Mouse (Mus musculus): ENCODE results near the gene Prdx5. TPM values are rescaled to one million over a fixed set of nuclear protein-coding genes. Genes with fewer than 3 reads are reported as not detected.

The Prdx5 gene
- total RNA-seq (2023): 72.4 TPM

DNA sequence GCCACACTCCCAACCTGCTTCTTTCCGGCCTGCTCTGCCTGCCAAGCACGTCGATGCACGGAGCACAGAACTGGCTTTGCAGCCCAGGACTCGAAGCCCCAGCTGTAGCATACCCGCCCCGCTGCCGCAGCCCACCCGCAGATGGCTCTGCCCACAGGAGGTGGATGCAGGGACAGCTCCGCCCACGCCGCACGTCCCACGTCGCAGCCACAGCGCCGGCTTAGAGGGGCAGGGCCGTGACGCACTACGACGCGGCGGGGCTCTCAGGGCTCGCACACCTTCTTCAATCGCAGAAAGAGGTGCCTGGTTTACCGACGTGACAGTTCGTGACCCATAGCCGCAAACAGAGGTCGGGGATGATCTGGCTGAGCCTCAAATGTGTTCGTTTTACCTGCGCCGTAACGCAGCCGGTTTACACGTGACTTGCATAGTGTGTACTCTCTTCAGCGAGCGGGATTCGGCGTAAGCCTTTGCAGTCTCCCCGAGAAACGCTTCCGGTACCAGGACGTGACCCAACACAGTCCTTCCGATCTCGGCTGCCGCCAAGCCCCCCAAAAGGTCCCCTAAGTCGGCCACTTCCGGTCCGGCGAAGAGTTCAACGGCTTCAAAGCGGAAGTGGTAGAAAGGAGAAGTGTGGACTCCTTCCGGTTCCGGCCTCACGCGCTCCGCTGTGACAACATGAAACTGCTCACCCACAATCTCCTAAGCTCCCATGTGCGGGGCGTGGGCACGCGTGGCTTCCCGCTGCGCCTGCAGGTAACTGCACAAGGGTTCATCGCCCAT, at the start of gene Prdx5, which contains the start of gene Trmt112:
TSS of gene Prdx5 (minus strand) at position 600 of the 783 bp plus-strand sequence.
TSS of gene Trmt112 (plus strand) at position 192 of the 783 bp plus-strand sequence.

DNA sequence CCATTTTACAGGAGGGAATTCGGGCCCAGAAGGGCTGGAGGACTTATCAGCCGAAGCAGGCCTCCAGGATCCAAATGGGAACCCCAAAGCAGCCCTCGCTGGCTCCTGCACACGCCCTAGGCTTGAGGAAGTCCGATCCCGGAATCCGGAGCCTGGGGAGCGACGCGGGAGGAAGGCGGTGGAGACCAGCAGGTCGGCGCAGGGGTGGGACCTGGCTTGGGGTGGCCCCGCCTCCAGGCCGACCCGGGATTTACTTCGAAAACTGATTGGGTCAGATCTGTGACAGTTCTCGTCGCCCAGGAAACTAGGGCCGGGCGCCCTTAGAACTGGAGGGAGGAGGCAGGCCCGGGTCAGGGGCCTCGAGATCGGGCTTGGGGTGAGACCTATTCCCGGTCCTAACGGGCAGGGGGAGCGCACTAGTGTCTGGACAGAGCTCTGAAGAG, 32.4 kb upstream of the Prdx5 start, which contains the start of gene Gpr137:
TSS of gene Gpr137 (minus strand) at position 232 of the 443 bp plus-strand sequence.

DNA sequence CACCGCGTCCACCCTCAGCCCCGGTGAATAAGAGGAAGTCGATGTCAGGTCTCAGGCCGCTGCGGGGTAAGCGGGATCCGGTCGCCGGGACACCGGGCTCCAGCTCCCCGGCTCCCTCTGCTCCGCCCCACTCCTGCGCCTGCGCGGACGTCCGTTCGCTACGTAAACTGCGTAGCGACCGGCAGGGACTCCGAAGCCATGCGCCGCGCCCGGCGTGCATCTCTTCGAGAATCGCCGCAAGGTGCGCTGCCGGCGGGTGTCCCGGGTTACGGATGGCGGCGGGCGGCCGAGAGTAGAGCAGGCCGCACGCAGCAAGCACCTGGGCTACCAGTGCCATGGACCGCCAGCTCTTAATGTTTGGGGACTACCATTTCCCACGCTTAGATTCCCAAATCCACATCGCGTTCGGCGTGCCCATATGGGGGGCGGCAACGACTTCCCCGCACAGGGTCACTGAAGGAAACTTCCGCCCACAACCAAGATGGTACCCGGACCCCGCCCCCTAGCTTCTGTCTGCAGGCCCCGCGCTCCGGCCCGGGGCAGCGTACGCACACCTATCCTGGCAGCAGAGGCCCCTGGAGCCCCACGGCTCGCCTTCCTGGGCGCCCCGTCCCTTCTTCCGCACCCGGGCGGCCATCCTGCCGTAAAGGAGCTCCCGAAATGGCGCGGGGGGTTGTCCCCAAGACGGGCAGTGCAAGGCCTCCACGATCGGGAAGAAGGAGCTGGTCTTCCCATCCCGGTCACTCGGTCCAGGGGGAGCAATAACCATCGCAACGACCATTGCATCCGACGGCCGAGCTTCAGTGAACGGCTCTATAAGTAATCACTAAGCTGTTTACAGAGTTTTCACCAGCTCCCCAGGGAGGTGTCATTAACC, 31.7 kb upstream of the Prdx5 start, which contains the start of gene Bad:
TSS of gene Bad (plus strand) at position 490 of the 877 bp plus-strand sequence.

GRCm38 (mm10) chr19:6934195-6934977, 24.5 kb upstream of the Prdx5 start, which contains the start of gene Kcnk4:
TSS of gene Kcnk4 (minus strand) at chr19:6934515.

DNA sequence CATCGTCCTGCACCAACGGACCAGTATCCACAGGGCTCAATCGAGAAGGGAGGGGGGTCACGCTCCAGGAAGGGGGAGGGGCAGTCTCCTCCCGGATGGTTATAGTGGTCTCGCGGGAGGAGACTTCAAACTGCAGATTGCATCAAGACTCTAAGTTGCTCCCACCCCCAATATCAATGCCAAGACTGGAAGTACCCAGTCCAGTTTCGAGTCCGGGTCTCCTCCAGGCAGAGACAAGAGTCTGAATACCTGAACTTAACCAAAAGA, 15.3 kb upstream of the Prdx5 start, which contains the start of gene Catsperz:
TSS of gene Catsperz (minus strand) at position 74 of the 267 bp plus-strand sequence.

GRCm38 (mm10) chr19:6921647-6922567, 12.0 kb upstream of the Prdx5 start, which contains the start of gene Esrra:
TSS of gene Esrra (minus strand) at chr19:6921813.

GRCm38 (mm10) chr19:6858031-6858430, 51.9 kb downstream of the Prdx5 start, which contains the start of gene Ccdc88b:
TSS of gene Ccdc88b (minus strand) at chr19:6858211.

Other genes with a start within 250 kb of the Prdx5 start
- gene Rps6ka4, start 69.5 kb downstream of the Prdx5 start, total RNA-seq (2023): 28.9 TPM
- gene Ccdc88b, start 51.9 kb downstream of the Prdx5 start, total RNA-seq (2023): 98.6 TPM
- gene Trmt112, start 408 bp downstream of the Prdx5 start, total RNA-seq (2023): 122 TPM
- gene Esrra, start 11.7 kb upstream of the Prdx5 start, total RNA-seq (2023): 32.5 TPM
- gene Catsperz, start 15.3 kb upstream of the Prdx5 start, total RNA-seq (2023): not detected
- not detected for gene Kcnk4, start 24.4 kb upstream of the Prdx5 start, total RNA-seq (2023)
- gene Bad, start 31.8 kb upstream of the Prdx5 start, total RNA-seq (2023): 8.7 TPM
- 9.8 TPM for gene Gpr137, start 32.4 kb upstream of the Prdx5 start, total RNA-seq (2023)
- 128 TPM for gene Ppp1r14b, start 64.9 kb upstream of the Prdx5 start, total RNA-seq (2023)
- gene Plcb3, start 66.4 kb upstream of the Prdx5 start, total RNA-seq (2023): 9.6 TPM
- 20.2 TPM for gene Fkbp2, start 70.4 kb upstream of the Prdx5 start, total RNA-seq (2023)
- gene Vegfb, start 77.5 kb upstream of the Prdx5 start, total RNA-seq (2023): 8.7 TPM
- 29.2 TPM for gene Dnajc4, start 82.5 kb upstream of the Prdx5 start, total RNA-seq (2023)
- gene Nudt22, start 86.0 kb upstream of the Prdx5 start, total RNA-seq (2023): 5.4 TPM
- 3.8 TPM for gene Trpt1, start 86.0 kb upstream of the Prdx5 start, total RNA-seq (2023)
- gene Fermt3, start 109.4 kb upstream of the Prdx5 start, total RNA-seq (2023): 189 TPM
- gene Stip1, start 129.9 kb upstream of the Prdx5 start, total RNA-seq (2023): 103 TPM
- gene Macrod1, start 146.7 kb upstream of the Prdx5 start, total RNA-seq (2023): 15.5 TPM
- gene Flrt1, start 195.6 kb upstream of the Prdx5 start, total RNA-seq (2023): 0.30 TPM

Data from CD4-positive naive resting alpha-beta T cell, adult 57 days (primary cell).